ENCODE assay signal across 8 mouse cellular contexts in genomic region chr6:87876068-87876643, GRCm38 (mm10). TPM values are rescaled to one million over a fixed set of nuclear protein-coding genes. Genes with fewer than 3 reads are reported as not detected.
DNase-seq lines count a peak whose midpoint lies in the region; ATAC-seq and TF ChIP-seq lines count a peak whose summit lies in the region.
"Had no signal": no experiment of that assay in that cellular context is flagged by ENCODE, and none has a peak within 500 bp of the region (broad histone marks: within the 10 kb centered on the region; RNA-seq: fewer than 3 reads in every experiment).

No protein-coding gene starts in this region.

- no peak for ATAC-seq in midbrain, postnatal 0 days (ENCODE audit: low FRiP score)

- H3K36me3 ChIP-seq in midbrain, postnatal 0 days (ENCODE audit: insufficient read depth, low read length), result no peaks in the 10 kb centered on the region
- H3K36me3 ChIP-seq: limb, embryonic 15.5 days had no signal

- H3K9ac ChIP-seq in midbrain, postnatal 0 days (replicated peaks; ENCODE audit: low read length, poor library complexity, severe bottlenecking), result no peak overlapping the region
- H3K9ac ChIP-seq: limb, embryonic 15.5 days had no signal

- H3K4me2 ChIP-seq in midbrain, postnatal 0 days (ENCODE audit: low read depth, low read length, poor library complexity, severe bottlenecking), result no peak overlapping the region
- H3K4me2 ChIP-seq: limb, embryonic 15.5 days had no signal

- H3K4me1 ChIP-seq in midbrain, postnatal 0 days (ENCODE audit: insufficient read depth, low read length), result no peaks in the 10 kb centered on the region
- H3K4me1 ChIP-seq: limb, embryonic 15.5 days had no signal

- WGBS in midbrain, postnatal 0 days, result 80% methylated on average over 13 of the region's 13 CpGs

- no peak overlapping the region for H3K4me3 ChIP-seq in midbrain, postnatal 0 days (ENCODE audit: low read depth, low read length)
- H3K4me3 ChIP-seq: limb, embryonic 15.5 days had no signal

- intact Hi-C loops in gastrocnemius, postnatal 14 days (cut with DNase I; ENCODE audit: low total_unique reads), result no loop called here
- intact Hi-C loops in left cerebral cortex, postnatal 25 days (cut with DNase I), result no loop called here

- TF ChIP-seq CTCF in midbrain, postnatal 0 days (IDR thresholded peaks at IDR 0.05), result no peak

- DNase-seq in adrenal gland, adult 8-10 months, result peak; percentile 67
- DNase-seq in gastrocnemius, postnatal 14 days, result peak; percentile 51
- DNase-seq in kidney, adult 9 months, result peak; percentile 69
- peak; percentile 36 for DNase-seq in lung, postnatal 25 days (ENCODE audit: low spot score)
- no peak for DNase-seq in T-cell, adult 2 months (ENCODE audit: low spot score)
- DNase-seq in midbrain, postnatal 0 days (ENCODE audit: low spot score), result no peak
- no peak for DNase-seq in left cerebral cortex, postnatal 25 days (ENCODE audit: low spot score in 2 of 2)

- H3K9me3 ChIP-seq in midbrain, postnatal 0 days (ENCODE audit: low read length), result no peaks in the 10 kb centered on the region
- H3K9me3 ChIP-seq: limb, embryonic 15.5 days had no signal

- H3K27me3 ChIP-seq in midbrain, postnatal 0 days (ENCODE audit: insufficient read depth, low read length), result no peaks in the 10 kb centered on the region
- H3K27me3 ChIP-seq: limb, embryonic 15.5 days had no signal

- H3K27ac ChIP-seq in midbrain, postnatal 0 days (ENCODE audit: low read depth, low read length), result no peak overlapping the region
- H3K27ac ChIP-seq: limb, embryonic 15.5 days had no signal

RNA-seq across cellular contexts. Expression of gene Copg1, which starts 11.5 kb away (rescaled TPM):
- total RNA-seq in adrenal gland, adult 8-10 months (2022), result 100 to 1,000 TPM; 109 to 141 (median 130) TPM
- 10 to 100 TPM; 39.1 to 44.7 TPM for total RNA-seq in gastrocnemius, postnatal 14 days (2021)
- 202 and 226 TPM in 2 replicates for total RNA-seq in midbrain, postnatal 0 days (2014; rRNA removed)
- 191 and 216 TPM in 2 replicates for polyA plus RNA-seq in midbrain, postnatal 0 days (2015; fragmentation: Nextera tagmentation; extraction: Ambion mirVana)
- 100 to 1,000 TPM; 212 to 218 TPM for total RNA-seq in left cerebral cortex, postnatal 25 days (2021)

RNA-seq across cellular contexts. Expression of gene Cnbp, which starts 25.2 kb away (rescaled TPM):
- total RNA-seq in adrenal gland, adult 8-10 months (2022), result 100 to 1,000 TPM; 400 to 426 (median 421) TPM
- total RNA-seq in gastrocnemius, postnatal 14 days (2021), result 100 to 1,000 TPM; 452 to 474 TPM
- 178 and 197 TPM in 2 replicates for total RNA-seq in midbrain, postnatal 0 days (2014; rRNA removed)
- polyA plus RNA-seq in midbrain, postnatal 0 days (2015; fragmentation: Nextera tagmentation; extraction: Ambion mirVana), result 550 and 577 TPM in 2 replicates
- 100 to 1,000 TPM; 250 to 258 TPM for total RNA-seq in left cerebral cortex, postnatal 25 days (2021)

RNA-seq across cellular contexts. Expression of gene Isy1, which starts 37.6 kb away (rescaled TPM):
- 10 to 100 TPM; 37.3 to 60.0 (median 46.5) TPM for total RNA-seq in adrenal gland, adult 8-10 months (2022)
- total RNA-seq in gastrocnemius, postnatal 14 days (2021), result 10 to 100 TPM; 18.2 to 18.6 TPM
- total RNA-seq in midbrain, postnatal 0 days (2014; rRNA removed), result 21.7 and 22.5 TPM in 2 replicates
- polyA plus RNA-seq in midbrain, postnatal 0 days (2015; fragmentation: Nextera tagmentation; extraction: Ambion mirVana), result 20.7 and 25.9 TPM in 2 replicates
- 10 to 100 TPM; 27.6 to 31.2 TPM for total RNA-seq in left cerebral cortex, postnatal 25 days (2021)

RNA-seq across cellular contexts. Expression of gene Hmces, which starts 37.6 kb away (rescaled TPM):
- total RNA-seq in adrenal gland, adult 8-10 months (2022), result 10 to 100 TPM; 18.0 to 30.4 (median 24.3) TPM
- 1 to 10 TPM; 7.3 to 7.7 TPM for total RNA-seq in gastrocnemius, postnatal 14 days (2021)
- total RNA-seq in midbrain, postnatal 0 days (2014; rRNA removed), result 30.7 and 33.0 TPM in 2 replicates
- 34.6 and 35.5 TPM in 2 replicates for polyA plus RNA-seq in midbrain, postnatal 0 days (2015; fragmentation: Nextera tagmentation; extraction: Ambion mirVana)
- 10 to 100 TPM; 25.8 to 27.8 TPM for total RNA-seq in left cerebral cortex, postnatal 25 days (2021)

RNA-seq across cellular contexts. Expression of gene Gm45140, which starts 40.6 kb away (rescaled TPM):
- total RNA-seq in adrenal gland, adult 8-10 months (2022), result 1 to 10 TPM; 2.5 to 5.2 (median 3.2) TPM
- 1 to 10 TPM in 1 of 2 experiments, under 1 TPM in 1; 0.89 to 1.5 TPM for total RNA-seq in gastrocnemius, postnatal 14 days (2021)
- 5.4 TPM in 1 of 2 replicates, not detected in the other for total RNA-seq in midbrain, postnatal 0 days (2014; rRNA removed)
- polyA plus RNA-seq in midbrain, postnatal 0 days (2015; fragmentation: Nextera tagmentation; extraction: Ambion mirVana), result 1.2 and 1.8 TPM in 2 replicates
- 1 to 10 TPM; 1.4 to 1.9 TPM for total RNA-seq in left cerebral cortex, postnatal 25 days (2021)

Comparison
In these comparisons a context has a peak if more than half of its experiments do, and no peak if none do; other contexts are left out.
1. DNase-seq: peak in adrenal gland, adult 8-10 months (single experiment), gastrocnemius, postnatal 14 days (single experiment), kidney, adult 9 months (single experiment) and lung, postnatal 25 days (single experiment); none in T-cell, adult 2 months (single experiment), midbrain, postnatal 0 days (single experiment) and left cerebral cortex, postnatal 25 days (0 of 2).